Comparison of ENCODE assay signal across 8 mouse cellular contexts in genomic region chr2:91457656-91458251, GRCm38 (mm10). TPM values are rescaled to one million over a fixed set of nuclear protein-coding genes. Genes with fewer than 3 reads are reported as not detected.
DNase-seq lines count a peak whose midpoint lies in the region; ATAC-seq and TF ChIP-seq lines count a peak whose summit lies in the region.

No protein-coding gene starts in this region.

- in situ Hi-C loops in Patski (cut with MboI; ENCODE audit: low pct_unique_long_range_greater_than_20kb): no loop called here

- H3K27me3 ChIP-seq in Patski: no peaks in the 10 kb centered on the region
- no peaks in the 10 kb centered on the region; the same call in 1 of the 2 replicates for H3K27me3 ChIP-seq in forebrain, embryonic 11.5 days (ENCODE audit: control insufficient read depth, insufficient read depth, low read length)
- H3K27me3 ChIP-seq in intestine, postnatal 0 days (replicated peaks; ENCODE audit: control insufficient read depth, insufficient read depth, low read length): no peaks in the 10 kb centered on the region
- H3K27me3 ChIP-seq in midbrain, embryonic 11.5 days (ENCODE audit: control insufficient read depth, insufficient read depth, low read length): no peaks in the 10 kb centered on the region

- no peak for TF ChIP-seq CTCF in layer of hippocampus, adult 2 months (conservative IDR thresholded peaks at IDR 0.05)
- no peak for TF ChIP-seq CTCF in Patski (IDR thresholded peaks at IDR 0.05)
- 0 out of 2 replicates have a peak, but pooled peaks have one; percentile 1 for TF ChIP-seq CTCF in intestine, postnatal 0 days (IDR thresholded peaks at IDR 0.05; ENCODE audit: low read depth)

- no peaks in the 10 kb centered on the region for H3K9me3 ChIP-seq in forebrain, embryonic 11.5 days (ENCODE audit: control insufficient read depth, low read length)
- no peaks in the 10 kb centered on the region for H3K9me3 ChIP-seq in intestine, postnatal 0 days (ENCODE audit: control insufficient read depth)
- no peaks in the 10 kb centered on the region for H3K9me3 ChIP-seq in midbrain, embryonic 11.5 days (ENCODE audit: control insufficient read depth, low read length)

- peak overlapping the region; percentile 76 for H3K27ac ChIP-seq in layer of hippocampus, adult 2 months
- peak overlapping the region; percentile 88 for H3K27ac ChIP-seq in forebrain, embryonic 11.5 days (ENCODE audit: low read depth, low read length)
- H3K27ac ChIP-seq in intestine, postnatal 0 days (ENCODE audit: low read depth, low read length): peak overlapping the region; percentile 92
- H3K27ac ChIP-seq in midbrain, embryonic 11.5 days (ENCODE audit: low read depth, low read length): peak overlapping the region; percentile 67

- no peaks in the 10 kb centered on the region for H3K36me3 ChIP-seq in forebrain, embryonic 11.5 days (ENCODE audit: control insufficient read depth, insufficient read depth, low read length)
- H3K36me3 ChIP-seq in intestine, postnatal 0 days (ENCODE audit: control insufficient read depth, insufficient read depth): no peaks in the 10 kb centered on the region
- H3K36me3 ChIP-seq in midbrain, embryonic 11.5 days (ENCODE audit: control insufficient read depth, insufficient read depth, low read length): no peaks in the 10 kb centered on the region

- DNase-seq in layer of hippocampus, adult 2 months (ENCODE audit: low spot score in 2 of 2): no peak
- DNase-seq in layer of hippocampus, postnatal 36 days: no peak
- no peak for DNase-seq in Patski (ENCODE audit: low read depth, low spot score)
- DNase-seq in forebrain, embryonic 11.5 days (ENCODE audit: low spot score): peak; percentile 74
- DNase-seq in midbrain, embryonic 11.5 days (ENCODE audit: low spot score, missing footprints): peak; percentile 96
- DNase-seq in right cerebral cortex, adult 18-20 months: no peak
- no peak for DNase-seq in spleen, postnatal 14 days (ENCODE audit: low spot score in 2 of 2)

- H3K4me2 ChIP-seq in forebrain, embryonic 11.5 days (ENCODE audit: low read depth, low read length, severe bottlenecking): peak overlapping the region; percentile 87
- peak overlapping the region; percentile 91 for H3K4me2 ChIP-seq in intestine, postnatal 0 days (replicated peaks; ENCODE audit: low read depth)
- peak overlapping the region; percentile 74 for H3K4me2 ChIP-seq in midbrain, embryonic 11.5 days

- CTCF ChIA-PET in Patski (lab: Charles Lee): interaction anchor here (1.3 to 1.9 kb wide), 2 partner anchors 11 to 23 kb away, joined by 3 to 5 read pairs; no protein-coding TSS in a partner anchor

- POLR2A ChIA-PET in Patski (lab: Charles Lee): interaction anchor here (0.7 to 1.3 kb wide), 2 partner anchors 12 to 160 kb away, joined by 3 read pairs; no protein-coding TSS in a partner anchor

- WGBS in forebrain, embryonic 11.5 days: 0% methylated on average over 43 of the region's 45 CpGs
- WGBS in intestine, postnatal 0 days: under 1% methylated on average over 45 of the region's 45 CpGs
- under 1% methylated on average over 45 of the region's 45 CpGs for WGBS in midbrain, embryonic 11.5 days

- peak overlapping the region; percentile 76 for H3K4me3 ChIP-seq in layer of hippocampus, adult 2 months
- H3K4me3 ChIP-seq in forebrain, embryonic 11.5 days (ENCODE audit: low read depth, low read length): peak overlapping the region; percentile 80
- H3K4me3 ChIP-seq in intestine, postnatal 0 days (ENCODE audit: low read depth, low read length): peak overlapping the region; percentile 67
- H3K4me3 ChIP-seq in midbrain, embryonic 11.5 days (ENCODE audit: low read depth, low read length): peak overlapping the region; percentile 73

- peaks cover 29% of the 10 kb centered on the region for H3K4me1 ChIP-seq in forebrain, embryonic 11.5 days (replicated peaks; ENCODE audit: control insufficient read depth, insufficient read depth, low read length)
- H3K4me1 ChIP-seq in intestine, postnatal 0 days (replicated peaks; ENCODE audit: control insufficient read depth, insufficient read depth, low read length): peaks cover 11% of the 10 kb centered on the region
- peaks cover 35% of the 10 kb centered on the region for H3K4me1 ChIP-seq in midbrain, embryonic 11.5 days (ENCODE audit: control insufficient read depth, insufficient read depth, low read length)

- H3K9ac ChIP-seq in forebrain, embryonic 11.5 days (ENCODE audit: low read length): peak overlapping the region; percentile 93
- peak overlapping the region; percentile 89 for H3K9ac ChIP-seq in intestine, postnatal 0 days (ENCODE audit: low read depth, low read length)
- H3K9ac ChIP-seq in midbrain, embryonic 11.5 days (ENCODE audit: low read length): peak overlapping the region; percentile 83

- ATAC-seq in Patski: peak; percentile 51
- ATAC-seq in forebrain, embryonic 11.5 days (replicated peaks; ENCODE audit: low FRiP score): peak; percentile 63
- ATAC-seq in intestine, postnatal 0 days: peak; percentile 32; the same call in 1 of the 2 replicates
- peak; percentile 54 for ATAC-seq in midbrain, embryonic 11.5 days (ENCODE audit: low FRiP score)

RNA-seq across cellular contexts. Expression of gene Lrp4, which starts 0.4 kb away (rescaled TPM):
- 10 to 100 TPM; 30.1 to 30.6 TPM for total RNA-seq in layer of hippocampus, adult 2 months (2021)
- 10 to 100 TPM; 29.6 to 36.7 TPM for total RNA-seq in layer of hippocampus, postnatal 36 days (2021)
- polyA plus RNA-seq in Patski (2021): 3.4 TPM
- polyA plus RNA-seq in forebrain, embryonic 11.5 days (2014; fragmentation: Nextera tagmentation; extraction: Ambion mirVana): 10.2 and 11.3 TPM in 2 replicates
- polyA plus RNA-seq in intestine, postnatal 0 days (2015; fragmentation: Nextera tagmentation; extraction: Ambion mirVana): 4.9 and 5.4 TPM in 2 replicates
- polyA plus RNA-seq in midbrain, embryonic 11.5 days (2014; fragmentation: Nextera tagmentation; extraction: Ambion mirVana): 5.3 and 6.1 TPM in 2 replicates

RNA-seq across cellular contexts. Expression of gene 1110051M20Rik, which starts 13.2 kb away (rescaled TPM):
- 100 to 1,000 TPM; 110 to 122 TPM for total RNA-seq in layer of hippocampus, adult 2 months (2021)
- total RNA-seq in layer of hippocampus, postnatal 36 days (2021): 100 to 1,000 TPM; 121 to 130 TPM
- 15.1 TPM for polyA plus RNA-seq in Patski (2021)
- polyA plus RNA-seq in forebrain, embryonic 11.5 days (2014; fragmentation: Nextera tagmentation; extraction: Ambion mirVana): 102 and 114 TPM in 2 replicates
- 13.5 and 15.6 TPM in 2 replicates for polyA plus RNA-seq in intestine, postnatal 0 days (2015; fragmentation: Nextera tagmentation; extraction: Ambion mirVana)
- polyA plus RNA-seq in midbrain, embryonic 11.5 days (2014; fragmentation: Nextera tagmentation; extraction: Ambion mirVana): 98.0 and 98.6 TPM in 2 replicates

Comparison
In these comparisons a context has a peak if more than half of its experiments do, and no peak if none do; other contexts are left out.
1. DNase-seq: peak in forebrain, embryonic 11.5 days (single experiment) and midbrain, embryonic 11.5 days (single experiment); none in layer of hippocampus, adult 2 months (0 of 2), layer of hippocampus, postnatal 36 days (0 of 2), Patski (single experiment), right cerebral cortex, adult 18-20 months (single experiment) and spleen, postnatal 14 days (0 of 2).
2. Peak in every context shown above with its lines, with median percentiles within 50 percentile points of each other: H3K27ac ChIP-seq, H3K4me3 ChIP-seq, ATAC-seq, H3K4me2 ChIP-seq and H3K9ac ChIP-seq.